Mouse (Mus musculus) Muller cell, postnatal 12 days (primary cell): ENCODE data around the gene Slc37a1.
A peak's percentile ranks its signal among the peaks of the same experiment; 100 is the strongest.

Experiments used
- DNase-seq: peaks from one replicate; pipeline ENCODE4 v3.0.0-alpha.2; 2015; ENCODE audit errors: inconsistent ontology term

Gene Slc37a1

DNA sequence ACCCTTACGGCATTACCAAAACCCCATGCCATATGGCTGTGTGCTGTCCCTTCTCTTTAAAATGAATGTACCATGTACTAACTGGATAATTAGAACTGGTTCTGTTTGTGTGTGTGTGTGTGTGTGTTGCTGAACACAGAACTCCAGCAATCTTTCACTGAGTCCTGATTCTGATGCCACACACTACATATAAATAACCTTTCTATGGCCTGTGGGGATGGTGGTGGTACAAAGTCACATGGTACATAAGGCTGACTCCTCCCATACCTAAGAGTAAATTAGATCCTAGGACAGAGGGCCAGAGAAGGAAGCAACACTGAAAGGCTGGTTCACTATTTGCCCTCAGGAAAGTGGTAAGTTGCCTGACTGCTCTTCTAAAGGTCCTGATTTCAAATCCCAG, at the start of gene Slc37a1:
Gene Slc37a1 (plus strand): TSS at position 301 of the 400 bp plus-strand sequence.
- DNase-seq, result no peak

- DNase-seq, result no peak
Measured at GRCm38 (mm10) chr17:31238234-31239020, 48.2 kb upstream of the Slc37a1 start.

DNA sequence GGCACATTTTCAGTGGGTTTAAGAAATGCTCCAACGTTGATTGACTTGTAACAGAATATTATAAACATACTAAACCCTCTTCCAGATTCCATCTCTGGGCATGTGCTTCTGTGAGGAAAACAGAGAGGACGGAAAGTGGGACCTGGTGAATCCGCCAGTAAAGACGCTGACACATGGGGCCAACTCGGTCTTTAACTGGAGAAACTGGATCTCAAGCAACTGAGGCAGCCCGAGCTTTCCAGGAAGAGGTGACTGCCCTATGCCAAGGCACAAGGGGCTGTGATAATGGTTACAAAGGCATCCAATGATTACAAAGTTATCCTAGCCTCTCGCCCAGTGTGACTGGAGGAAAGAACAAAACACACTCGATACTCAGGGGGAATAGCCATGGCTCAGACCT, 45.4 kb upstream of the Slc37a1 start:
- no peak for DNase-seq

- no peak for DNase-seq
Measured at GRCm38 (mm10) chr17:31242764-31243163, 43.8 kb upstream of the Slc37a1 start.

- DNase-seq, result no peak
Measured at GRCm38 (mm10) chr17:31245321-31245720, 41.3 kb upstream of the Slc37a1 start.

DNA sequence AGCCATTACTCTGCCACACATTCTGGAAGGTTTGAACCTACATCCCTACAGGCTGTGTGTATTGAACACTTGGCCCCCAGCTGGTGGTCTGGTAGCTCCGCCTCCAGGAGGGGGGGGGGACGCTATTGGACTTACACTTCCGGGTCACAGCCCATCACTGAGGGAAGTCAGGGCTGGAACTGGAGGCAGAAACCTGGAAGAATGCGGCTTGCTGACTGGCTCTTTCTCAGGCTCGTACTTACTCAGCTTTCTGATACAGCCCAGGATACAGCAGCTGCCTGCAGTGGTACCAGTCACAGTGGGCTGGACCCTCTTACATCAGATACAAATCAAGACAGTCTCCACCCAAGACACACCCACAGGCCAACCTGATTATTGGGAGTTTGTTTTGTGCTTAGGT, 39.4 kb upstream of the Slc37a1 start:
- no peak for DNase-seq

DNA sequence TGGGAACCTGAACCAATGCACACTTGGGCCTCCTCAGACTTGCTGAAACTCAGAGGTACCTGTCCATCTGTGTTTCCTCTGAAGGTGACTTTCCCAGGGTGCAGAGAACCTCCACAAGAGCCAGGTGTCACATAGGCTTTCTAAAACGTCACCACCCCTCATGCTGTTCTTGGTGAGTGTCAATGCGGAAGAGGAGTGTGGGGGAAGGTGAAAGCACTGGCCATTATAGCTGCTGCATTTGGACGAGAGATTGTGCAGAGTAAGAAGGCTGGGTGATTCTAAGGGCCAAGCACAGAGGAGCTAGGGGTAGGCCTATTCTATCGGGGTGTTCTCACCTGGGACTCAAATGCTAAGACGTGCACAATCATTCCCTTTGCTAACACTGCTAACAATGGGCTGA, 32.6 kb upstream of the Slc37a1 start:
- no peak for DNase-seq

GRCm38 (mm10) chr17:31254463-31254931, 32.1 kb upstream of the Slc37a1 start:
- peak; percentile 35 for DNase-seq

DNA sequence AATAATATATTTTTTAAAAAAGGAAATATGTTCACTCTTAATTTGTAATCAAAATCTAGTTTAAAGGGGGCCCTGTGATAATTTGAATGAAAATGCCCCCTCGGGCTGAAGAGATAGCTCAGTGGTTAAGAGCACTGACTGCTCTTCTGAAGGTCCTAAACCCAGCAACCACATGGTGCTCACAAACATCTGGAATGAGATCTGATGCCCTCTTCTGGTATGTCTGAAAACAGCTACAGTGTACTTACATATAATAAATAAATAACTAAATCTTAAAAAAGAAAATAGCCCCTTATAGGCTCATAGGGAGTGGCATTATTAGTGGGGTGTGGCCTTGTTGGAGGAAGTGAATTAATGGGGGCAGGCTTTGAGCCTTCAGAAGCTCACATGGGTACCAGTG, 29.4 kb upstream of the Slc37a1 start:
- no peak for DNase-seq

DNA sequence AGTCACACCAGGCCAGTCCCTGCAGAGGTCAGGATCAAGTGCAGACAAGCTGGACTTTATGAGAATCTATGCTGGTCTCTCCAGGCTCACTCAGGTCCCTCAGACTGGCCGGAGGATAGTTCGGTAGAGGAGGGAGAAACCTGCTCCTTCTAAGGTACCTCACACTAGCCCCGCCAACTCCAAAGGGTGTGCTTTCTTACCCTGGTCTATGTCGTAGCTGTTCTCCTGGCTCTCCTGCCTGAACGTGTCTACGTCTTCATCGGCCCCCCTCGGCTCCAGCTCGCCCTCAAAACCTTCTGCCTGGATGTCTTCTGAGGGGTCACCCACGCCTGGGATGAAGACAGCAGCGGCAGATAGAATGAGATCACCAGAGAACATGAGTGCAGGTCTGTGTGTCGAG, 28.7 kb upstream of the Slc37a1 start:
- no peak for DNase-seq

- no peak for DNase-seq
Measured at GRCm38 (mm10) chr17:31258310-31258865, 28.2 kb upstream of the Slc37a1 start.

GRCm38 (mm10) chr17:31259145-31259544, 27.4 kb upstream of the Slc37a1 start:
- DNase-seq, result no peak

GRCm38 (mm10) chr17:31259825-31260224, 26.8 kb upstream of the Slc37a1 start:
- no peak for DNase-seq

GRCm38 (mm10) chr17:31260430-31260829, 26.2 kb upstream of the Slc37a1 start:
- no peak for DNase-seq

- no peak for DNase-seq
Measured at GRCm38 (mm10) chr17:31261352-31261751, 25.2 kb upstream of the Slc37a1 start.

DNA sequence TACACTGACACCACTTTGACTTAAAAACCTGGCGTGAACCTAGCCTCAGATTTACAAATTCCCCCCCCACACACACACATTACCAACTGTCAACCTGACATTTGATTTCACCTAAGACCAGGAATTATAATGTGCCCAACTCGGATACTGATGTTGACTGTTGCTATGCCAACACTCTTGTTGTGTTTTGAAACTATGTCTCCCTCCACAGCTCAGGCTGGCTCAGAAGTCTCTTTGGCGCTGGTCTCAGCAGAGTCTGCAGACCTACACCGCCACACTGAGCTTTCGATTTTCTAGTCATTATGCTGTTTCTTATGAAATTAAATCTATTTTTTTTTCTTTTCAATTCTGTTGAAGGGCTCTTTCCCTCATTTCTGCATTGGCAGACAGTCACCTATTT, 23.9 kb upstream of the Slc37a1 start:
- no peak for DNase-seq

DNA sequence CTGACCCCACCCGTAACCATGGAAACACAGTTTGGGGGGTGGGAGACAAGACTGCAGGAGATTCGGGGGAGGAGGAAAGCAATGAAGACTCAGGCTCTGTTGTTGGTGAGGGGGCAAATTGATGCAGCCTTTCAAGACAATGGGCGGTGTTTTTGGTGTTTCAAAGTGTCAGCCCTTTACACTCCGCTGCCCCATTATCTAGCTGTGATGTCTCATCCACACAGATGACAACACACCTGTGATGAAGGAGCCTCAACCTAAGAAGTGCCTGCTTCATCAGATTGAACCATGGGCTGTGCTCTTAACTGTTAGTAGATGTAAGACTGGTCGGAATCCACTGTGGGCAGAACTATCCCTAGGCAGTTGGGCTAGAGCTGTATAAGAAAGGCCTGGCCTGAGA, 22.8 kb upstream of the Slc37a1 start:
- no peak for DNase-seq

DNA sequence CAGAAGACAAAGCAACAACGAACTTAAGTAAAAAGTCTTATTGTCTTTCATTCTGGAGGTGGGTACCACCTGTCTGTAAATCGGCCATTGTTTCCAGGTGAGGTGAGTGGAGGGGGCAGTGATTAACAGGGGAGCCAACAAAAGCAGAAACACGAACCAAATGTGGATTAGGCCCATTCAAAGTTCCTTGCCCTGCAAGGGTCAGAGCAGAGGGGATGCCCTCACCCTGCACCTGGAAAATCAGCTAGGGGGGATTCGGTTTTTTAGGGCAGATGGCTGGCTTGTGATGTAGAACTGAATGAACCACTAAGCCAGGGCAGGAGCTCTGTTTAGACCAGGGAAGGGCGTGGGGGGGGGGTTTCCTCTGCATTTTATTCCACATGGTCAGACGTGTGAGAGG, 22.2 kb upstream of the Slc37a1 start:
- DNase-seq, result no peak

- no peak for DNase-seq
Measured at GRCm38 (mm10) chr17:31265171-31265572, 21.4 kb upstream of the Slc37a1 start.

DNA sequence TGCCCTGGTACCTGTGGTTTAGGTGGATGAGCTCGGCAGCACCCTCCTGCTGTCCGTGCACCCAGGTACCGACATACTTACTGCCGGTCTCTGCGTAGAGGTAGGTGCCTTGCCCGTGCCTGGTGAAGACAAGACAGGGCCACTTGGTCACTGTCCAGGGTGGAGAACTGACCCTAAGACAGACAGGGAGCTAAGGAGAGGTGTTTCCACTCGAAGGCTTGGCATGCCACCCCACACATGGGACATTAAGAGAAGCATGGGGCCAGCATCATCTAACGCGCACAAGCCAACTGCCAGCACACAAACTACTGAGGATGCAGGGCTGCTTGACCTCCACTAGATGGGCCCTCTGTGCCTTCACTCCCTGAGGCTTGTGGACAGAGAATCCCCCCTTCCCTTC, 20.8 kb upstream of the Slc37a1 start:
- DNase-seq, result no peak

GRCm38 (mm10) chr17:31266321-31266950, 20.2 kb upstream of the Slc37a1 start:
- DNase-seq, result no peak

DNA sequence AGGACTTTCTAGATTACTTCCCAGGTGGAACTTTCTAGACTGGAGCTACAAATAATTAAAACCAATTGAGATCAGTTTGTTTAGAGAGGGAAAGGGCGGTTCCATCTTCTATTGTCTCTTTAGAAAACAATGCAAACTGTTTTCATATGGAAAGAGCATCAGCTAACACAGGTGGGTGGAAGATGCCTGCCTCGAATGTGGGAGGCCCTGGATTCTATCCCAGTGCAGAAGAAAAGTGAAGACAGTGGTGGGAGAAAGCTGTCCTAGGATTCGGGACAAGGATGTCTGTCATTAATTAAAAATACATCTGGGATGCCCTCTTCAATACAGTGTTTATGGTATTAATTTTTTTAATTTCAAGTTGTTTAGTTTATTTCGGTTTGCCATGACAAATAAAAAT, 19.5 kb upstream of the Slc37a1 start:
- DNase-seq, result no peak

GRCm38 (mm10) chr17:31267603-31268002, 19.0 kb upstream of the Slc37a1 start:
- DNase-seq, result no peak
